Mouse (Mus musculus) liver, embryonic 11.5 days (tissue): ENCODE measurements at regions not wholly inside any gene's neighbourhood (a gene's known extent, or its start where the extent isn't known, plus 50 kb on each side); places are given as distances from the start of the nearest gene placed in this dataset.
A peak's percentile ranks its signal among the peaks of the same experiment; 100 is the strongest.

ENCODE experiments used
- ATAC-seq: fragments of 200-750 bp; cut with Nextera tagmentation; replicated peaks from 2 replicates; pipeline ENCODE4 v1.8.0; 2017; ENCODE audit warnings: moderate number of reproducible peaks, mild to moderate bottlenecking, moderate TSS enrichment, moderate library complexity; ENCODE audit not compliant: low FRiP score
- DNase-seq: peaks from one replicate; pipeline ENCODE4 v3.0.0-alpha.2; 2017; ENCODE audit warnings: low spot score
- H3K27ac ChIP-seq: fragments of 300-500 bp; sonication (generic); 2 replicates; pipeline ENCODE4 v1.5.1; 2014; ENCODE audit warnings: mild to moderate bottlenecking, low read depth, low read length, control low read depth
- H3K27me3 ChIP-seq: fragments of 300-500 bp; sonication (generic); replicated peaks from 2 replicates; pipeline ENCODE4 v1.6.1; 2014; ENCODE audit warnings: low read length, mixed read lengths; ENCODE audit not compliant: control insufficient read depth, insufficient read depth
- H3K36me3 ChIP-seq: fragments of 300-500 bp; sonication (generic); 2 replicates; pipeline ENCODE4 v1.6.1; 2014; ENCODE audit warnings: mild to moderate bottlenecking, low read length, moderate library complexity, mixed read lengths; ENCODE audit not compliant: control insufficient read depth, insufficient read depth
- H3K4me1 ChIP-seq: fragments of 300-500 bp; sonication (generic); replicated peaks from 2 replicates; pipeline ENCODE4 v1.6.1; 2014; ENCODE audit warnings: low read length, mixed read lengths; ENCODE audit not compliant: control insufficient read depth, insufficient read depth
- H3K4me2 ChIP-seq: fragments of 300-500 bp; sonication (generic); 2 replicates; pipeline ENCODE4 v1.6.1; 2014; ENCODE audit warnings: mild to moderate bottlenecking, control low read depth, moderate library complexity
- H3K4me3 ChIP-seq: fragments of 300-500 bp; sonication (generic); 2 replicates; pipeline ENCODE4 v1.5.1; 2014; ENCODE audit warnings: low read depth, low read length, control low read depth
- H3K9ac ChIP-seq: fragments of 300-500 bp; sonication (generic); 2 replicates; pipeline ENCODE4 v1.6.1; 2014; ENCODE audit warnings: low read depth, low read length, control low read depth
- H3K9me3 ChIP-seq: fragments of 300-500 bp; sonication (generic); 2 replicates; pipeline ENCODE4 v1.6.1; 2016; ENCODE audit warnings: low read length, inconsistent platforms, mixed read lengths; ENCODE audit not compliant: control insufficient read depth
- WGBS: fragments of 180-500 bp; shearing (Covaris S2); extraction: QIAGEN DNeasy Blood & Tissue Kit; methylation state at CpG from one replicate; pipeline ENCODE4 v1.1.7; 2014; 5-methylcytosine and 5-hydroxymethylcytosine counted together

- WGBS: 88% methylated on average over 12 of the region's 12 CpGs
- H3K27me3 ChIP-seq: no peaks in the 10 kb centered on the region
- ATAC-seq: no peak
- no peak overlapping the region for H3K4me2 ChIP-seq
- no peaks in the 10 kb centered on the region for H3K4me1 ChIP-seq
- H3K4me3 ChIP-seq: no peak overlapping the region
- H3K27ac ChIP-seq: no peak overlapping the region
- H3K9me3 ChIP-seq: no peaks in the 10 kb centered on the region
- H3K9ac ChIP-seq: no peak overlapping the region
- no peak for DNase-seq
- H3K36me3 ChIP-seq: no peaks in the 10 kb centered on the region
These were observed 302.7 kb upstream of the Irx1 start for GRCm38 (mm10) chr13:72266174-72266768.

- Histone ChIP-seq H3K4me3 (no peak overlapping the region), H3K27ac (no peak overlapping the region), H3K4me1 (no peaks in the 10 kb centered on the region), H3K9ac (no peak overlapping the region), H3K27me3 (no peaks in the 10 kb centered on the region), H3K9me3 (no peaks in the 10 kb centered on the region), H3K36me3 (no peaks in the 10 kb centered on the region), H3K4me2 (no peak overlapping the region)
- 42% methylated on average over 2 of the region's 2 CpGs for WGBS
- no peak for ATAC-seq
- no peak for DNase-seq
These were observed 316.8 kb upstream of the Irx1 start for GRCm38 (mm10) chr13:72280343-72280742.

DNA sequence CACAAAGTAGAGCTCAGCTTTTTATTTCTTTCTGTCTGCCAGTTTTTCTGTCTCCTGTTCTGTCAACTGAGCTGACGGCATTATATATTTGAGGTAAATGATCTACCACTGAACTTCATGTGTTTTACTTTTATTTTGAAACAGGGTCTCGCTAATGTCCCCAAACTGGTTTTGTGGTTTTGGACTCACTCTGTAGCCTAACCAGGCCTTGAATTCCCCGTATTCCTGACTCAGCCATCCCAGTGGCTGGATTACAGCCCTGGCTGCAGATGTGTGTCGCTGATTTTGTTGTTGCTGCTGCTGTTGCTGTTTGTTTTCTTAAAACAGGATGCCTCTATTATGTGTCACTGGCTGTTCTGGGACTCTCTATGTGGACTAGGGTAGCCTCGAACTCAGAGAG is 317.3 kb upstream of the Irx1 start:
- no peaks in the 10 kb centered on the region for H3K4me1 ChIP-seq
- 70% methylated on average over 5 of the region's 5 CpGs for WGBS
- no peak overlapping the region for H3K4me2 ChIP-seq
- H3K36me3 ChIP-seq: no peaks in the 10 kb centered on the region
- H3K27ac ChIP-seq: no peak overlapping the region
- DNase-seq (no peak), ATAC-seq (no peak)
- no peaks in the 10 kb centered on the region for H3K27me3 ChIP-seq
- no peaks in the 10 kb centered on the region for H3K9me3 ChIP-seq
- H3K9ac ChIP-seq: no peak overlapping the region
- H3K4me3 ChIP-seq: no peak overlapping the region

DNA sequence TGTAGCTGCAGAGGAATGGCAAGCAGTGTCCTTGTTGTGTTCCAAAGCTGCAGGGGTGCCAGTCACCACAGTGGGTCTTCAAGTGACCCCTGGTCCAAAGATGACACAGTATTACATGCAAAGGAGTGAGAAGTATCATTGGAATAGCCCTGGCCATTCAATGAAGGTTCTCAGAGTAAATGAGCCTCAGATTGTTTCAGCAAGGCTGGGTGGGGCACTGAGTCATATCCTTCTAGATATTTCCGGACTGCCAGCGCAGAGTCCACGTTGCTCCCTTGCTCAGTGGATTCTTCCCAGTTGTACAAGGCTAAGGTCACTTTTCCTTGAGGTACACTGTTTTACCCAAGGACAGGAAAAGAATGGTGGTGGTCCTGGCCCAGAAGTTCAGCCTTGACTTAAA is 319.2 kb upstream of the Irx1 start:
- Histone ChIP-seq H3K27me3 (no peaks in the 10 kb centered on the region), H3K4me1 (no peaks in the 10 kb centered on the region), H3K9ac (no peak overlapping the region), H3K27ac (no peak overlapping the region), H3K36me3 (no peaks in the 10 kb centered on the region), H3K4me3 (no peak overlapping the region), H3K4me2 (no peak overlapping the region), H3K9me3 (no peaks in the 10 kb centered on the region)
- ATAC-seq (no peak), DNase-seq (no peak)
- WGBS: 83% methylated on average over 3 of the region's 3 CpGs

- Histone ChIP-seq H3K9me3 (no peaks in the 10 kb centered on the region), H3K36me3 (no peaks in the 10 kb centered on the region), H3K27ac (no peak overlapping the region), H3K9ac (no peak overlapping the region), H3K27me3 (no peaks in the 10 kb centered on the region), H3K4me1 (no peaks in the 10 kb centered on the region), H3K4me2 (no peak overlapping the region), H3K4me3 (no peak overlapping the region)
- 59% methylated on average over 1 of the region's 1 CpGs for WGBS
- ATAC-seq (no peak), DNase-seq (no peak)
These were observed 320.2 kb upstream of the Irx1 start for GRCm38 (mm10) chr13:72283701-72284100.

DNA sequence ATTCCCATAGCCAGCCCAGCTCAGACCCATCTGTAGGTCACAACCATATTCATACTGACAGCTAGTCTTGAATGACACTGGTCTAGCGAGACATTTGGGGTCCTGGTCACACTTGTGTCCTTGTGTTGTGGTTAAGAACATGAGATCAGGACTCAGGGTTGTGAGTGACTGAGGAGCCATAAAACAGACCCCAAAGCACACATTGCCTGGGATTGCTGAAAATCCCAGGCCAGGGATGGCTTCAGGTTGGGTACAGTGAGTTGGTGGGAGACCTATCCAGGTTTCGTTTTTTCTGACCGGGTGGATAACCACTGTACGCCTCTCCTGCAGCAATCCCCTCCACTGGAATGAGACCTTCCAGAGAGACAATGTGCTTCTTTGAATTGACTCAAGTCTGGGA is 322.8 kb upstream of the Irx1 start:
- ATAC-seq (no peak), DNase-seq (no peak)
- Histone ChIP-seq H3K36me3 (no peaks in the 10 kb centered on the region), H3K4me3 (no peak overlapping the region), H3K9me3 (no peaks in the 10 kb centered on the region), H3K4me1 (no peaks in the 10 kb centered on the region), H3K27me3 (0 out of 2 replicates have a peak, but pooled peaks cover 3% of the 10 kb centered on the region), H3K4me2 (no peak overlapping the region), H3K9ac (no peak overlapping the region), H3K27ac (no peak overlapping the region)
- WGBS: 92% methylated on average over 4 of the region's 4 CpGs

- no peak overlapping the region for H3K27ac ChIP-seq
- H3K9me3 ChIP-seq: no peaks in the 10 kb centered on the region
- no peaks in the 10 kb centered on the region; the same call in 1 of the 2 replicates for H3K4me1 ChIP-seq
- no peak overlapping the region for H3K9ac ChIP-seq
- no peak overlapping the region for H3K4me2 ChIP-seq
- DNase-seq (no peak), ATAC-seq (no peak)
- WGBS: 53% methylated on average over 13 of the region's 13 CpGs
- no peaks in the 10 kb centered on the region for H3K36me3 ChIP-seq
- no peak overlapping the region for H3K4me3 ChIP-seq
- H3K27me3 ChIP-seq: 0 out of 2 replicates have a peak, but pooled peaks cover 3% of the 10 kb centered on the region
These were observed 325.0 kb upstream of the Irx1 start for GRCm38 (mm10) chr13:72288381-72289092.

GRCm38 (mm10) chr13:72289093-72289501 is 325.6 kb upstream of the Irx1 start:
- DNase-seq (no peak), ATAC-seq (no peak)
- no peaks in the 10 kb centered on the region for H3K9me3 ChIP-seq
- H3K9ac ChIP-seq: no peak overlapping the region
- no peaks in the 10 kb centered on the region for H3K36me3 ChIP-seq
- no peak overlapping the region for H3K4me2 ChIP-seq
- no peak overlapping the region for H3K27ac ChIP-seq
- WGBS: 15% methylated on average over 10 of the region's 10 CpGs
- 0 out of 2 replicates have a peak, but pooled peaks cover 3% of the 10 kb centered on the region for H3K27me3 ChIP-seq
- no peaks in the 10 kb centered on the region; the same call in 1 of the 2 replicates for H3K4me1 ChIP-seq
- H3K4me3 ChIP-seq: no peak overlapping the region

DNA sequence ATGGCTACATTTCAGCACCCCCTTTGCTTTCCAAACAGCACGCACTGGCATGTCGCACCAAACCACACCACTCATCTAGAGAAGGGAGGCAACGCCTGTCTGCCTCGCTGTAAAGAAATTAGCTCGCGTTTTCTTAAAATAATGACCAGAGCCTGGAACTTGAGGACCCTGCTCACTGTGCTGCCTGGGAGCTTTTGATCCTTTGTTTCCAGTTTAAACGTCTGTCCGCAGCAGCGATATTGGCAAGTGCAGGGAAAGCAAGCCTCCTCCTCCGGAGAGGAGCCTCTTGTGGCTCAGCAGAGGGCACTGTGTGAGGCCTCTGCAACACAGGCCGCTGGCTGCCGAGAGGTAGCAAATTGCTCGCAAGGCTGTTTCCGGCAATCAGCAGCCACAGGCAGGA is 328.8 kb upstream of the Irx1 start:
- Histone ChIP-seq H3K9me3 (no peaks in the 10 kb centered on the region), H3K4me1 (no peaks in the 10 kb centered on the region; the same call in 1 of the 2 replicates), H3K36me3 (no peaks in the 10 kb centered on the region), H3K27ac (no peak overlapping the region), H3K4me2 (peak overlapping the region; percentile 22; the same call in 1 of the 2 replicates), H3K27me3 (0 out of 2 replicates have a peak, but pooled peaks cover 3% of the 10 kb centered on the region), H3K4me3 (no peak overlapping the region), H3K9ac (no peak overlapping the region)
- ATAC-seq (no peak), DNase-seq (peak; percentile 38)
- 5% methylated on average over 14 of the region's 14 CpGs for WGBS
